In genomic region chr12:99154230-99154629, GRCm38 (mm10) we compare ENCODE assay signal across 14 mouse cellular contexts.
A peak's percentile ranks its signal among the peaks of the same experiment; 100 is the strongest.
DNase-seq lines count a peak whose midpoint lies in the region; ATAC-seq and TF ChIP-seq lines count a peak whose summit lies in the region.
"Had no signal": no experiment of that assay in that cellular context is flagged by ENCODE, and none has a peak within 500 bp of the region (broad histone marks: within the 10 kb centered on the region; RNA-seq: fewer than 3 reads in every experiment).

No protein-coding gene starts in this region.

- no peak for DNase-seq in forebrain, embryonic 11.5 days (ENCODE audit: low spot score)
- DNase-seq in midbrain, embryonic 10.5 days (ENCODE audit: low spot score), result no peak
- no peak for DNase-seq in midbrain, embryonic 11.5 days (ENCODE audit: low spot score, missing footprints)
- DNase-seq in hindbrain, postnatal 0 days (ENCODE audit: low spot score), result no peak
- no peak for DNase-seq in spleen, postnatal 14 days (ENCODE audit: low spot score in 2 of 2)
- no peak for DNase-seq in urinary bladder, postnatal 10 days (ENCODE audit: low spot score)
- DNase-seq: gastrocnemius, postnatal 36 days; heart, postnatal 4 days; kidney, adult 2 months; thymus, postnatal 25 days had no signal

- peaks cover 14% of the 10 kb centered on the region for H3K4me1 ChIP-seq in forebrain, embryonic 12.5 days
- H3K4me1 ChIP-seq in forebrain, embryonic 11.5 days (replicated peaks; ENCODE audit: control insufficient read depth, insufficient read depth, low read length), result 0 out of 2 replicates have a peak, but pooled peaks cover 2% of the 10 kb centered on the region
- H3K4me1 ChIP-seq in midbrain, embryonic 10.5 days, result peaks cover 13% of the 10 kb centered on the region; the same call in 1 of the 2 replicates
- no peaks in the 10 kb centered on the region for H3K4me1 ChIP-seq in midbrain, embryonic 11.5 days (ENCODE audit: control insufficient read depth, insufficient read depth, low read length)
- H3K4me1 ChIP-seq in hindbrain, postnatal 0 days (ENCODE audit: insufficient read depth, low read length), result peaks cover 7% of the 10 kb centered on the region; the same call in 1 of the 2 replicates
- peaks cover 13% of the 10 kb centered on the region for H3K4me1 ChIP-seq in neural tube, embryonic 15.5 days

- no peaks in the 10 kb centered on the region for H3K36me3 ChIP-seq in forebrain, embryonic 12.5 days (replicated peaks)
- H3K36me3 ChIP-seq in forebrain, embryonic 11.5 days (ENCODE audit: control insufficient read depth, insufficient read depth, low read length), result no peaks in the 10 kb centered on the region
- no peaks in the 10 kb centered on the region for H3K36me3 ChIP-seq in midbrain, embryonic 10.5 days
- no peaks in the 10 kb centered on the region for H3K36me3 ChIP-seq in midbrain, embryonic 11.5 days (ENCODE audit: control insufficient read depth, insufficient read depth, low read length)
- no peaks in the 10 kb centered on the region for H3K36me3 ChIP-seq in hindbrain, postnatal 0 days (ENCODE audit: insufficient read depth, low read length)
- H3K36me3 ChIP-seq in neural tube, embryonic 15.5 days, result no peaks in the 10 kb centered on the region

- H3K4me3 ChIP-seq in forebrain, embryonic 12.5 days (replicated peaks), result no peak overlapping the region
- no peak overlapping the region for H3K4me3 ChIP-seq in forebrain, embryonic 11.5 days (ENCODE audit: low read depth, low read length)
- H3K4me3 ChIP-seq in midbrain, embryonic 10.5 days, result no peak overlapping the region
- H3K4me3 ChIP-seq in midbrain, embryonic 11.5 days (ENCODE audit: low read depth, low read length), result no peak overlapping the region
- no peak overlapping the region for H3K4me3 ChIP-seq in hindbrain, postnatal 0 days (ENCODE audit: low read length)
- no peak overlapping the region for H3K4me3 ChIP-seq in neural tube, embryonic 15.5 days (replicated peaks)
- H3K4me3 ChIP-seq: erythroblast, embryonic 14.5 days had no signal

- H3K9me3 ChIP-seq in forebrain, embryonic 12.5 days, result 0 out of 2 replicates have a peak, but pooled peaks cover 8% of the 10 kb centered on the region
- no peaks in the 10 kb centered on the region for H3K9me3 ChIP-seq in forebrain, embryonic 11.5 days (ENCODE audit: control insufficient read depth, low read length)
- H3K9me3 ChIP-seq in midbrain, embryonic 10.5 days (replicated peaks), result peaks cover 7% of the 10 kb centered on the region; the same call in 1 of the 2 replicates
- no peaks in the 10 kb centered on the region for H3K9me3 ChIP-seq in midbrain, embryonic 11.5 days (ENCODE audit: control insufficient read depth, low read length)
- H3K9me3 ChIP-seq in hindbrain, postnatal 0 days (ENCODE audit: low read length), result no peaks in the 10 kb centered on the region
- H3K9me3 ChIP-seq in neural tube, embryonic 15.5 days (replicated peaks), result no peaks in the 10 kb centered on the region

- TF ChIP-seq CTCF in hindbrain, postnatal 0 days (IDR thresholded peaks at IDR 0.05; ENCODE audit: low read depth), result no peak

- no peak for ATAC-seq in forebrain, embryonic 12.5 days (ENCODE audit: low FRiP score)
- no peak for ATAC-seq in forebrain, embryonic 11.5 days (replicated peaks; ENCODE audit: low FRiP score)
- no peak for ATAC-seq in midbrain, embryonic 11.5 days (ENCODE audit: low FRiP score)
- ATAC-seq in hindbrain, postnatal 0 days, result no peak
- ATAC-seq in neural tube, embryonic 15.5 days (ENCODE audit: low FRiP score), result no peak

- 87% methylated on average over 7 of the region's 7 CpGs for WGBS in forebrain, embryonic 12.5 days
- 88% methylated on average over 7 of the region's 7 CpGs for WGBS in forebrain, embryonic 11.5 days
- 88% methylated on average over 7 of the region's 7 CpGs for WGBS in midbrain, embryonic 10.5 days
- 90% methylated on average over 7 of the region's 7 CpGs for WGBS in midbrain, embryonic 11.5 days
- WGBS in hindbrain, postnatal 0 days, result 47% methylated on average over 7 of the region's 7 CpGs
- 63% methylated on average over 7 of the region's 7 CpGs for WGBS in neural tube, embryonic 15.5 days

- 0 out of 2 replicates have a peak overlapping the region, but pooled peaks have one; percentile 62 for H3K27ac ChIP-seq in forebrain, embryonic 12.5 days
- H3K27ac ChIP-seq in forebrain, embryonic 11.5 days (ENCODE audit: low read depth, low read length), result no peak overlapping the region
- 0 out of 2 replicates have a peak overlapping the region, but pooled peaks have one; percentile 55 for H3K27ac ChIP-seq in midbrain, embryonic 10.5 days (replicated peaks)
- H3K27ac ChIP-seq in midbrain, embryonic 11.5 days (ENCODE audit: low read depth, low read length), result no peak overlapping the region
- H3K27ac ChIP-seq in hindbrain, postnatal 0 days, result 0 out of 2 replicates have a peak overlapping the region, but pooled peaks have one; percentile 2
- H3K27ac ChIP-seq in neural tube, embryonic 15.5 days (replicated peaks), result no peak overlapping the region
- H3K27ac ChIP-seq: liver, embryonic 14.5 days had no signal

- H3K27me3 ChIP-seq in forebrain, embryonic 12.5 days, result no peaks in the 10 kb centered on the region
- no peaks in the 10 kb centered on the region for H3K27me3 ChIP-seq in forebrain, embryonic 11.5 days (ENCODE audit: control insufficient read depth, insufficient read depth, low read length)
- no peaks in the 10 kb centered on the region for H3K27me3 ChIP-seq in midbrain, embryonic 10.5 days (ENCODE audit: low read depth, poor library complexity, severe bottlenecking)
- no peaks in the 10 kb centered on the region for H3K27me3 ChIP-seq in midbrain, embryonic 11.5 days (ENCODE audit: control insufficient read depth, insufficient read depth, low read length)
- H3K27me3 ChIP-seq in hindbrain, postnatal 0 days (ENCODE audit: insufficient read depth, low read length), result no peaks in the 10 kb centered on the region
- no peaks in the 10 kb centered on the region for H3K27me3 ChIP-seq in neural tube, embryonic 15.5 days (replicated peaks)

- no peak overlapping the region for H3K9ac ChIP-seq in forebrain, embryonic 12.5 days
- H3K9ac ChIP-seq in forebrain, embryonic 11.5 days (ENCODE audit: low read length), result no peak overlapping the region
- H3K9ac ChIP-seq in midbrain, embryonic 11.5 days (ENCODE audit: low read length), result no peak overlapping the region
- H3K9ac ChIP-seq in hindbrain, postnatal 0 days (replicated peaks; ENCODE audit: low read length), result no peak overlapping the region
- no peak overlapping the region for H3K9ac ChIP-seq in neural tube, embryonic 15.5 days (replicated peaks)
- H3K9ac ChIP-seq: liver, embryonic 14.5 days had no signal

- H3K4me2 ChIP-seq in forebrain, embryonic 12.5 days, result no peak overlapping the region
- H3K4me2 ChIP-seq in forebrain, embryonic 11.5 days (ENCODE audit: low read depth, low read length, severe bottlenecking), result no peak overlapping the region
- H3K4me2 ChIP-seq in midbrain, embryonic 11.5 days, result no peak overlapping the region
- no peak overlapping the region for H3K4me2 ChIP-seq in hindbrain, postnatal 0 days (ENCODE audit: low read depth, low read length)
- peak overlapping the region; percentile 41; the same call in 1 of the 2 replicates for H3K4me2 ChIP-seq in neural tube, embryonic 15.5 days

Comparison
In these comparisons a context has a peak if more than half of its experiments do, and no peak if none do; other contexts are left out.
1. H3K27ac ChIP-seq: peak in forebrain, embryonic 12.5 days (single experiment), midbrain, embryonic 10.5 days (single experiment) and hindbrain, postnatal 0 days (single experiment); none in forebrain, embryonic 11.5 days (single experiment), midbrain, embryonic 11.5 days (single experiment) and neural tube, embryonic 15.5 days (single experiment).